Mouse (Mus musculus): Measurements from ENCODE around the gene Boc. TPM values are rescaled to one million over a fixed set of nuclear protein-coding genes. Genes with fewer than 3 reads are reported as not detected.

Boc gene
- total and polyA plus RNA-seq, 2 experiments: 0.16 to 0.18 TPM

DNA sequence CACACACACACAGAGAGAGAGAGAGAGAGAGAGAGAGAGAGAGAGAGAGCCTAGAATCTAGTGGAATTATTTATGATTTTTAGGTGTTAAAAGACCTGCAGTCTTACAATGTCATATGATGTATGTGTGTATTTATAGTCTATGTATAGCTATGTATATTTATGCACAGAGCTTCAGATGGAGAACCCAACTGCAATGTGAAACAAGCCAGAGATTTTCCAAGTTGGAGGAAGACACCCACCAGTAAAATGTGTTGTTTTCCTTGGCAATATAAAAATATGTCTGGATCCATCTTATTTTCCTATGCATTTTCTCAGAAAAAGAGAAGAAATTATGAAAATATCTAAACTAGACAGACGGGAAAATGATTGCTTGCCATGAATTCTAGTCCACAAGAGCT lies 32.7 kb downstream of the Boc start:
- TF ChIP-seq POLR2A (IDR thresholded peaks at IDR 0.05; ENCODE audit: extremely low read depth, insufficient read depth, low read length): no peak
- TF ChIP-seq CTCF (IDR thresholded peaks at IDR 0.05; ENCODE audit: low read depth, low read length): no peak
- no peak overlapping the region for H3K27ac ChIP-seq (replicated peaks; ENCODE audit: insufficient read depth, low read depth, low read length)
- H3K27me3 ChIP-seq (ENCODE audit: control insufficient read depth, insufficient read depth, low read length): no peaks in the 10 kb centered on the region
- H3K79me2 ChIP-seq (ENCODE audit: control insufficient read depth, insufficient read depth, low read length): no peaks in the 10 kb centered on the region
- H3K36me3 ChIP-seq (ENCODE audit: control insufficient read depth, insufficient read depth, low read length): no peaks in the 10 kb centered on the region
- H3K4me3 ChIP-seq (ENCODE audit: insufficient read depth, low read depth, low read length): no peak overlapping the region
- 73% methylated on average over 1 of the region's 1 CpGs for WGBS
- no peak overlapping the region for H3K9ac ChIP-seq (ENCODE audit: low read depth, low read length)
- no peak for DNase-seq (ENCODE audit: extremely low read depth, low read depth, low spot score)
- no peaks in the 10 kb centered on the region for H3K4me1 ChIP-seq (ENCODE audit: control insufficient read depth, insufficient read depth, low read length)

DNA sequence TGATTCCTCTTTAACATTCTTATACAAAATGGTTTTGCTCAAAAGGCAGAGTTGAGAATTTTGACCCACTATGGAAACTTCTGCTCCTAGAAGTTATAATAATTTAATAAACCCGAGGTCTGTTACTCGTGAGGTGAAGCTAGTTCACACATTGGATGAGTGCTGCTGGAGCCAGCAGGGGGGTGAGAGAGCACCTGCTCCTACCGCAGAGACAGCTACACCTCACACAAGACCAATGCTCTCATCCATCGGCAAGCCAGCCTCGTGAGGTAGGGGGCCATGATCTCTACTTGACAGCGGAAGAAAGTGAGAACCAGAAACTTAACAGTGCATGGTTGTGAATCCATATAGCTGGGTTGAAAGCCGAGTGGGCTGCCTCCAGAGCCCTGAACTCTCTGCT lies 35.1 kb downstream of the Boc start:
- H3K27ac ChIP-seq (replicated peaks; ENCODE audit: insufficient read depth, low read depth, low read length): no peak overlapping the region
- no peak overlapping the region for H3K4me3 ChIP-seq (ENCODE audit: insufficient read depth, low read depth, low read length)
- no peaks in the 10 kb centered on the region for H3K79me2 ChIP-seq (ENCODE audit: control insufficient read depth, insufficient read depth, low read length)
- no peak for TF ChIP-seq CTCF (IDR thresholded peaks at IDR 0.05; ENCODE audit: low read depth, low read length)
- TF ChIP-seq POLR2A (IDR thresholded peaks at IDR 0.05; ENCODE audit: extremely low read depth, insufficient read depth, low read length): no peak
- H3K4me1 ChIP-seq (ENCODE audit: control insufficient read depth, insufficient read depth, low read length): no peaks in the 10 kb centered on the region
- no peaks in the 10 kb centered on the region for H3K27me3 ChIP-seq (ENCODE audit: control insufficient read depth, insufficient read depth, low read length)
- no peaks in the 10 kb centered on the region for H3K36me3 ChIP-seq (ENCODE audit: control insufficient read depth, insufficient read depth, low read length)
- 68% methylated on average over 7 of the region's 7 CpGs for WGBS
- DNase-seq (ENCODE audit: extremely low read depth, low read depth, low spot score): no peak
- H3K9ac ChIP-seq (ENCODE audit: low read depth, low read length): no peak overlapping the region

DNA sequence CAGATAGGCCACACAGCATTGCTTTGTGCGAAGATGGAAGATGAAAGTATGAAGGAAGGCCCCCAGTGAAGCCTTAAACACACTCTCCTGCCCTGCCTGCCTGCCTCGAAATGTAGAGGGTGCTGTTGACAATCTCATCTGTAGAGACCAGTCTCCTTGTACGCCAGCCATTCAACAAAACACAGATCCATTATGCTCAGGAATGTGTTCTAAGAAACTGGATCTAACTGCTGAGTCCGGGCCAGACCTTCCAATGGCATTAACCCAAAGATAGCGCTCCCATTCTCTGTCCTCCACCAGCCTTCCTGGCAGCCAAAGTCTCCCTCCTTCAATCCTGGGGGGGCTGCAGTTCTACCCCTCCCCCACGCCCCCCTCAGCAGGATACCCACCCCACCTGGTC lies 42.2 kb downstream of the Boc start:
- DNase-seq (ENCODE audit: extremely low read depth, low read depth, low spot score): no peak
- Histone ChIP-seq H3K4me3 (ENCODE audit: insufficient read depth, low read depth, low read length) (no peak overlapping the region), H3K36me3 (ENCODE audit: control insufficient read depth, insufficient read depth, low read length) (no peaks in the 10 kb centered on the region), H3K9ac (ENCODE audit: low read depth, low read length) (no peak overlapping the region), H3K27ac (replicated peaks; ENCODE audit: insufficient read depth, low read depth, low read length) (no peak overlapping the region), H3K4me1 (ENCODE audit: control insufficient read depth, insufficient read depth, low read length) (no peaks in the 10 kb centered on the region), H3K79me2 (ENCODE audit: control insufficient read depth, insufficient read depth, low read length) (no peaks in the 10 kb centered on the region), H3K27me3 (ENCODE audit: control insufficient read depth, insufficient read depth, low read length) (no peaks in the 10 kb centered on the region)
- TF ChIP-seq POLR2A (IDR thresholded peaks at IDR 0.05; ENCODE audit: extremely low read depth, insufficient read depth, low read length) (no peak), CTCF (IDR thresholded peaks at IDR 0.05; ENCODE audit: low read depth, low read length) (no peak)
- 74% methylated on average over 6 of the region's 6 CpGs for WGBS

DNA sequence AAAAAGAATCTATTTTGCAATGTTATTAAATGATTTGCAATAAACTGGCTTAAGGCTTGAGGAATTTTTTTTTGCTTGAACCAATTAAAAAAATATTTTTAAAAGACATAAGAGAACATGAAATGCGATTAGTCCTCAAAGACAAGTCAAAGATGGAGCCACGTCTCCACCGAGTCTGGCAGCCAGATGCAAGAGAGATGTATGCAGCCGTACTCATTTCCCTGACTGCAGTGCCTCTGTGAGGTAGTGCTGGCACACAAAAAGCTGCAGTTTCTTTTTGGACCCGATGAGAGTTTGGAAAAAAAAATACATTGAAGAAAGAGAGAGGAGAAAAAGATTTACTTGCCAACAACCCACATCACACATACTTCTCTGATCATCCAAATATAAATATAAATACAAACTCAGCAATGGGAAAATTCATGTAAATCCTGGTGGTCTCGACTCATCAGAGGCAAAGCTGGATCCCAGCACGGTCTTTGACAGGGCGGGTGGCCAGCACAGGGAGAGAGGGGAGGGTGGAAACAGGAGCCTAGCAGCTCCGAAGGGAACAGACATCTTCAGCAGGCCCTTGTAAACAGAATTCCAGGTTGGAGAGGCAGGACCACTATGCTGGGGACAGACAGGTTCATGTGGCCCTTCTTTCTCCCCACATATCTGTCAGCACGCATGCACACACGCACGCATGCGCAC lies 48.0 kb downstream of the Boc start:
- no peaks in the 10 kb centered on the region for H3K27me3 ChIP-seq (ENCODE audit: control insufficient read depth, insufficient read depth, low read length)
- TF ChIP-seq POLR2A (IDR thresholded peaks at IDR 0.05; ENCODE audit: extremely low read depth, insufficient read depth, low read length) (no peak), CTCF (IDR thresholded peaks at IDR 0.05; ENCODE audit: low read depth, low read length) (no peak)
- no peak overlapping the region for H3K27ac ChIP-seq (replicated peaks; ENCODE audit: insufficient read depth, low read depth, low read length)
- WGBS: 75% methylated on average over 13 of the region's 13 CpGs
- no peaks in the 10 kb centered on the region for H3K4me1 ChIP-seq (ENCODE audit: control insufficient read depth, insufficient read depth, low read length)
- H3K79me2 ChIP-seq (ENCODE audit: control insufficient read depth, insufficient read depth, low read length): no peaks in the 10 kb centered on the region
- DNase-seq (ENCODE audit: extremely low read depth, low read depth, low spot score): no peak
- H3K4me3 ChIP-seq (ENCODE audit: insufficient read depth, low read depth, low read length): no peak overlapping the region
- H3K36me3 ChIP-seq (ENCODE audit: control insufficient read depth, insufficient read depth, low read length): no peaks in the 10 kb centered on the region
- no peak overlapping the region for H3K9ac ChIP-seq (ENCODE audit: low read depth, low read length)

DNA sequence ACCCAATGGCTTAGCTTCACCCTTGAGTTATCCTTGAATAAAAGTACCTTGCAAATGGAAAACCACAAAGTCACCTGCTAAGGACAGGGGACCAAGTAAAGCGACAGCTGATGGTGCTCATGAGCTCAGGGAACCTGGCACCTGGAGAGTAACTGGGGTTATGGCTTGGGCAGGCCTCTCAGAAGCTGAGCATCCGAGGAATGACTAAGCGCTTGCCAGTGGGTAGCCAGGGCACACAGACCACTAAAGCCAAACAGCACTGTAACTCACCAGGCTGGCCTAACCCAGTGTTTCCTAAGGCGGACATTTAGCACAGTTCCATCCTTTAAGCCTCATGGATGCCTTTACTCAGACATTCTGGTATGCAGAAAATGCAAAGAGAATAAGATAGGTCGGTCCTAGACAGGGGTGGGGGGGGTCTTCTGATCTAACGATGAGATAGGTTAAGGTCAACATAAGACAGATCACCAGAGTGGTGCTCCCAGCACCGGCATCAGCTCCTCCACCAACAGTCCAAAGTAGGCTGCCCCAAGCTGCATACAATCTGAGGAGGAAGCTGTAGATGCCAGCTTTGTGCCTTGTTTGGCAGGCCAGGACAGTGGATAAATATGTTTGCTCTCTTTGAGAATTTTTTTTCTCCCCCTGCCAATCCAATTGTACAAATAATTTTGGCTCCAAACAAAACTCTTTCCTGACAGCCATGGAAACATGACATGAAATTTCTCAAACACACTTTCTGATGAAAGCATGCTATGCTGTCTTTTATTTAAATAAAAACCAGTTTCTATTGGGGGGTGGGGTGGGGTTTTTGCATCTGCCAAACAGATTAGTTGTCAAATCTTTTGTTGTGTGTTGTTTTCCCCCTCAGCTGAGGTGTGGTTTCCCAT lies 49.0 kb downstream of the Boc start:
- WGBS: 63% methylated on average over 7 of the region's 7 CpGs
- Histone ChIP-seq H3K79me2 (ENCODE audit: control insufficient read depth, insufficient read depth, low read length) (no peaks in the 10 kb centered on the region), H3K4me3 (ENCODE audit: insufficient read depth, low read depth, low read length) (no peak overlapping the region), H3K9ac (ENCODE audit: low read depth, low read length) (no peak overlapping the region), H3K27ac (replicated peaks; ENCODE audit: insufficient read depth, low read depth, low read length) (no peak overlapping the region), H3K4me1 (ENCODE audit: control insufficient read depth, insufficient read depth, low read length) (no peaks in the 10 kb centered on the region), H3K36me3 (ENCODE audit: control insufficient read depth, insufficient read depth, low read length) (no peaks in the 10 kb centered on the region), H3K27me3 (ENCODE audit: control insufficient read depth, insufficient read depth, low read length) (no peaks in the 10 kb centered on the region)
- TF ChIP-seq CTCF (IDR thresholded peaks at IDR 0.05; ENCODE audit: low read depth, low read length): no peak
- TF ChIP-seq POLR2A (IDR thresholded peaks at IDR 0.05; ENCODE audit: extremely low read depth, insufficient read depth, low read length): no peak
- no peak for DNase-seq (ENCODE audit: extremely low read depth, low read depth, low spot score)

DNA sequence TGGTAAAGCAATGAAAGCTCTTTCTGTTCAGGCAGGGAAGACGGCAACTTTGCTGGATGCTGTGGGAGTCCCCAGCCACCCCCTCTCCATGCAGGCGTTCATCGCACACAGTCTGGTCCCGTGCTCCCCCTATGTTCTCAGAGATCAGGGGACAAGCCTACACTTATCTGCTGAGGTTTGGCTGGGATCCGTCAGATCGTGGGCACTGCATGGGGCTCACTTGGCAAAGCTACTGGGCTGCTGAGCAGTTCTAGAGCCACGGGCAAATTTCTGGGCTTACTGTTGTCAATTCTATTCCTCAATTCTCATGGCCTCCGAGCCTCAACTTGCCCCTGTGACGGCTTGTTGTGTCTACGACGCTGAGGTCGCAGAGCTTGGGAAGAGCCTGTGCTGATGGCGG lies 49.9 kb downstream of the Boc start:
- DNase-seq (ENCODE audit: extremely low read depth, low read depth, low spot score): no peak
- H3K9ac ChIP-seq (ENCODE audit: low read depth, low read length): no peak overlapping the region
- no peak overlapping the region for H3K4me3 ChIP-seq (ENCODE audit: insufficient read depth, low read depth, low read length)
- no peaks in the 10 kb centered on the region for H3K4me1 ChIP-seq (ENCODE audit: control insufficient read depth, insufficient read depth, low read length)
- H3K27ac ChIP-seq (replicated peaks; ENCODE audit: insufficient read depth, low read depth, low read length): no peak overlapping the region
- no peaks in the 10 kb centered on the region for H3K36me3 ChIP-seq (ENCODE audit: control insufficient read depth, insufficient read depth, low read length)
- H3K79me2 ChIP-seq (ENCODE audit: control insufficient read depth, insufficient read depth, low read length): no peaks in the 10 kb centered on the region
- TF ChIP-seq CTCF (IDR thresholded peaks at IDR 0.05; ENCODE audit: low read depth, low read length): no peak
- no peak for TF ChIP-seq POLR2A (IDR thresholded peaks at IDR 0.05; ENCODE audit: extremely low read depth, insufficient read depth, low read length)
- no peaks in the 10 kb centered on the region for H3K27me3 ChIP-seq (ENCODE audit: control insufficient read depth, insufficient read depth, low read length)
- 85% methylated on average over 13 of the region's 13 CpGs for WGBS
